Mouse (Mus musculus) kidney, adult 8-10 months (tissue): ENCODE data around the gene Ddx25.
A peak's percentile ranks its signal among the peaks of the same experiment; 100 is the strongest.

Experiments
- DNase-seq, 2 experiments: peaks; one replicate each; pipeline ENCODE4 v3.0.0; 2022

Ddx25 gene

DNA sequence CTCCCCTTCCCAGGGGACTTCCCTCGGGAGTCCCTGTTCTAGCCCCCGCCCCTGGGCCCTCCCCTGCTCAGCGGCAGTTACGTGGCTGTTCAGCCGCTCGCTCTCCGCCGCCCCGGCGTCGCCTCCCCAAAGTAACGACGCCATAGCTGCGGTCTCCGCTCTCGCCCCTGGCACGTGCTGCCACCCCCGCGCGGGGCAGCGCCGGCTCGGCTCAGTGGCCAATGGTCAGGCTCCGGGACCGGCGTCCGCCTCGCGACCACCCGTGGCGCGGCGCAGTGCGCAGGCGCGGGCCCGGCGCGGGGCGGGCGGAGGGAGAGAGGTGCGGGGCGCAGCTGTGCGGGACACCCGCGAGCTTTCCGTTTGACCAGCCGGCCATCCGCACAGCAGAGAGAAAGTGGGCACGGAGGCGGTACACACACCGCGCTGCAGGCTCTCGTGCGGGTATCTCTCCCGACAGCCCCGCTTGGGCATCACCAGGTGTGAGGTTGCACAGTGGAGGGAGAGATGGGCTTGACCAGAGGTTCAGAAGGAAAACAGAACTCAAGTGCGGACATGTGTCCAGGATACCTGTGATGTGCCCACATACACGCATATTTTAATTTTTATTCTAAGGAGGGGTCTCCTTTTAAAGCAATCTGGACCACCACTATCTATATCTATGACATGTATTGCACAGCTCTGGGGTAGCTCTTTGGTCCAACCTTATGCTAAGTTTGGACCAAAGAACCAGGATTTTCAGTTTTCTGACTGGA, at the start of gene Ddx25, which contains the start of gene Pus3:
TSS of gene Ddx25 (minus strand) at position 272 of the 752 bp plus-strand sequence.
TSS of gene Pus3 (plus strand) at position 339 of the 752 bp plus-strand sequence.
- DNase-seq = no peak

DNA sequence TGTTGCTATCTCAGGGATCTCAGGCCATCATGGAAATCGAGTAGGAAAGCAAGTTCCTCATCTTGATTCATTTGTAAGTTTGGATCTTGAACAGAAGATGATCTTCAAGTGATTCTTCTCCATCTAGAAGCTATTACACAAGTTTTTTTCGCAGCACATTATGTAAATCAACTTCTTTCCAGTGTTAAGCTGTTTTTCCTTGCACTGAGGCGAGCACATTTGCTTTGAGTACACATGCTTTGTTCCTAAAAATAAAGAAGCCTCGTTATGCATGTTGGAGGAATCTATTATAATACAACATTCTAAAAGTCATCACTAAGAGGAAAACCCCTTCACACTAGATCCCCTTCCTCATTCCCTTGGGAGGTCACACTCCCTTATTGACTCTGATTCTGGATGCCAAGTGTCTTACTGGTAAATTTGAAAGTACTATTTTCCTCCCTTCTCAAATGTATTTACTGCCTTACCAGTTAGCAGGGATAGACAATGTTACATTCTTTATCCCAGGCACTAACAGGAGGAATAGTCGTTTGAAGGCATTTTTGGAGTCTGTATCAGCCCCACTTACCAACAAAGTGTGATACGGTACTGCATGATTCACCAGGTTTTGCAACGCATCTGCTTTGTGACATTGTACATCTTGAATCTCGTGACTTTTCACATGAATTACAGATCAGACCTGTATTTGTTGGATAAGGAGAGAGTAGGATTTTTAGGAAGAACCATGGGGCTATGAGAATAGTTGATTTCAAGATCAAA, 49.5 kb upstream of the Ddx25 start:
- no peak for DNase-seq

- DNase-seq = peak in 1 of 2 experiments; percentile 57
These were observed 34.6 kb upstream of the Ddx25 start for GRCm38 (mm10) chr9:35592903-35593302.

GRCm38 (mm10) chr9:35587674-35588073, 29.3 kb upstream of the Ddx25 start:
- DNase-seq = no peak

DNA sequence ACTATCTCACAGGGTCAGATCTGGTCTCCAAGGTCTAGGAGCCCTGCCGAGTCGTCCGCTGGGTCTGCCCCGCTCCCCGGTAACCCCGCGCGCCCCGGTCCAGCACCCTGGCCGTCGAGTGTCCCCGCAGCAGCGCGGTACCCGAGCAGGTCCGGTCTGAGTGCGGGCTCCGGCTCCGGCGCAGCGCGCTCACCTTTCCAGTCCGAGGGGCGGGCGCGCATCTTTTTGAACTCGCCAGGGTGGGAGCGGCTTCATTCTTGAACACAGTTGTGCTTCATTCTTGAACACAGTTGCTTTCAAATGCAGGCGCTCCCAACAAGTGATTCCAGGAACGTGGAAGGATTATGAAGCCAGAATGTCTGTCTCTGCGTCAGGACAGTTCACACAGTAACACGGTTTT, 16.1 kb upstream of the Ddx25 start:
- no peak for DNase-seq

DNA sequence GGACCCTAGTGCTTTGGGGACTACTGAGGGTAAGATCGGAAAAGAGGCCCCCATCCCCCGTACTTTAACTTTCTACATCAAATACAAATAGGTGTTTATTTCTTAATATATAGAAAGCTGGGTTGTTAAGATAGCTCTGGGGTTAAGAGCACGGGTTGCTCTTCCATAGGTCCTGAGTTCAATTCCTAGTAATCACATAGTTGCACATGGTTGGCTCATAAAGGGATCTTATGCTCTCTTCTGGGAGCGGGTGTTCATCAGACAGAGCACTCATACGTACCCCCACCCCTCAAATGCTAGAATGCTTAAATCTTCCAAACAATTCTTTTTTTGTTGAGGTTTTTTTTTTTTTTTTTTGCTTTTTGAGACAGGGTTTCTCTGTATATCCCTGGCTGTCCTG, 12.3 kb upstream of the Ddx25 start:
- DNase-seq = no peak

- peak; percentile 95 to 96 for DNase-seq
These were observed 11.5 kb upstream of the Ddx25 start, which contains the start of the genes Pate2 and Hyls1 for GRCm38 (mm10) chr9:35569571-35570534. Gene Pate2 (plus strand): TSS chr9:35570284. Gene Hyls1 (minus strand): TSS chr9:35570398.

DNA sequence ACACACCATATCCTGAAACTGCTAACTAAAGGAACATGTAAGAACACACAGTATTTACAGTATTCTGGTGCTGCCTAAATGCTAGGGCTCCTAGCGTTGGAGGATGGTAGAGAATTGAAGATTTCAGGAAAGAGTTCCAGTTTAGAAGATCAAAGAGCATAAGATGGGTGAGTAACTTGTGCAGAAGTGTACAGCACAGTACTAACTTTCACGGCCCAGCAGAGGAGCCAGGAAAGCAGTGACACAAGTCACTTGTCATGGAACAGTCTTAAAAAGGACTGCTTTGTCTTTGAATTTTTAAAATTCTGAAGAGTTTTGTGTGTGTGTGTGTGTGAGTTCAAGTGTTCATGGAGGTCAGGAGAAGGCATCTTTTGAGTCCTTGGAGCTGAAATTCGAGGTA, 9.7 kb upstream of the Ddx25 start:
- no peak for DNase-seq

GRCm38 (mm10) chr9:35564536-35565240, 6.4 kb upstream of the Ddx25 start:
- no peak for DNase-seq

GRCm38 (mm10) chr9:35561583-35561982, 3.3 kb upstream of the Ddx25 start:
- no peak for DNase-seq

- no peak for DNase-seq
These were observed 2.7 kb upstream of the Ddx25 start for GRCm38 (mm10) chr9:35561076-35561475.

DNA sequence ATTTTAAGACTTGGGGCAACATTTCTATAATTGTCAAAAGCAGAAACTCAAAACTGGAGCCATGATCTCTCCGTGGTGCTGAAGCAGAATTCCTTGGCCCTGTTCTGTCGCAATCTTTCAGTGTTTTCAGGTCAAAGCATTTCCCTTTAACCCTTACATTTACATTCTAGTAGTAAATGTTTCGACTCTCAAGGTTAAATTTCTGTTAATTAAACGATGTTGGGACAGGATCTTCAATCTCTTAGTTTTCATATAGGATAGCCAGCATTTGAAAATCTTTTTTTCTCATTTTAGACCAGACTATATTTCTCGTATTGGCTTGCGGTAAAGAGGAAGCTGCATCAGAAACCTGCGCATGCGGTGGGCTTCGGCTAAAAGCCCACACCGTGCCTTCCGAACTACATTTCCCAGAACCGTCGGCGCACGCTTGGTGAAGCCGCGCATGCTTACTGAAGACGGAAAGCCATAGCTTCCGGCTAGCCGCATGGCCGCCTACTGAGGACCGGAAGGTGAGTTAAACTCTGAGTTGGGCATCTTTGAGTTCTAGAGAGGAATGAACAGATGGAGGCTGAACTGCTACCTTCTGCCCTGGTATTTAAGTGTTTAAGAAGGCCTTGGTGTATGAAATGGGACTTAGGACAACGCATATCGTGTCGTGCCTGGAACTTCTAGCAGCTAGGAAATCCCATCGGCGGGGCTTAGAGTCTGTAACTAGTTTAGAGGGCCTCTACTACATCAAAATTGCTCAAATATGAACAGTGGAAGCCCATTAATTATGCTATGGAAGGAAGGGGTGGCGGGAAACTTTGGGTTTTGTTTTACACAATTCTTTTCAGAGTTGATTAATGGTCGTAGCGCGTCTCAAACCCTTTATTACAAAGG, 922 bp upstream of the Ddx25 start:
- DNase-seq = peak; percentile 68 to 77

GRCm38 (mm10) chr9:35556494-35557102, 1.7 kb downstream of the Ddx25 start:
- no peak for DNase-seq

DNA sequence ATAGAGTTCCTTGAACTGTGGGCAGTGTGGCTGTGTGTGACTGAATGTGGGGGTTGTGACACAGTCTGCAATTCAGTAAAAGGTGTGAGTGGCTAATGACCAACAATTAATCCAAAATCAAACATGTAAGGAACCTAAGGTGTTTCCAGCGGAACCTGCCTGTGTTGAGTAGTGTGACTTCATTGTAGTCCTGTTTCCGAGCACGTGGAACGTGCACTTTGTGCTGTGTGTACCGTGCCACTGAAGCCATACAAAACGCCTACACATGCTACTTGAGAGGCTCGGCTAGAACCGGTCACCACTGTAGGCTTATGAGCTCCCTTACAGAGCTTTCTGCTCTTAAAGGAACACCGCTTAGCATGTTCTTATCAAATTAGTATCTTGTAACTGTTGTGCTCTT, 9.9 kb downstream of the Ddx25 start:
- DNase-seq = no peak

DNA sequence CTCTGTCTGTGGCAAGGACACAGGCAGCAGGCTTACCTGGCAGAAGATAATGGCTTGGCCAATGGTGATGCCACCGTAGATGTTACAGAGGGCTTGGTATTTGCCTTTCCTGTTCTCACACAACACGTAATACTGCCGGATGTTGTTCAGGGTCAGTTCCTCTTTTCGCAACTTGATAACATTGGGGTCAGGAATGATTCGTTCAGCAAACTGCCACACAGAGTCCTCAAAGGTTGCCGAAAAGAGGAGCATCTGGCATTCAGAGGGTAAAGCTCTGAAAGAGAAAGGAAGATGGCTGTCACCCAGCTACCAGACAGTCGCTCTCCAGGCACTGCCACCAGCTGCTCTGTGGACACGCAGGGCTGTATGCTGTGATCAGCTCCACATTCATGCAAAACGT, 11.6 kb downstream of the Ddx25 start:
- no peak for DNase-seq

- DNase-seq = no peak
These were observed 12.6 kb downstream of the Ddx25 start for GRCm38 (mm10) chr9:35545704-35546103.

DNA sequence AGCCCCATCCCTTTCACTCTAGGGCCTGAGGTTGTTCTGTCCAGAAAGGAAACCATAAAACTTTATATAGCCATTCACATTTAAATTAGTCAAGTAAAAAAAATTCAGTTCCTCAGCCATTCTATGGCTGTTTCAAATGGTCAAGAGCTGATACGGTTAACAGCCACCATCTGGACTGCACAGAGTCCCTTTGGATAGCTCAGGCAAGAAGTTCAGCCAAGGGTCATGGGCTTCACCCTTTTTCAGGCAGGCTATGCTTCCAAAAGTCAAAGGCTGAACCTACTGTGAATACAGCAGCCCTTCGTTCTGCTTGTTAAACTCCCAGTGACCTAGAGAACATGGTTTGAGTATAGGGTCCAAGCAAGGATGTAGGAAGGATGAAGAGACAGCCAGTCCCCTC, 13.7 kb downstream of the Ddx25 start:
- no peak for DNase-seq

DNA sequence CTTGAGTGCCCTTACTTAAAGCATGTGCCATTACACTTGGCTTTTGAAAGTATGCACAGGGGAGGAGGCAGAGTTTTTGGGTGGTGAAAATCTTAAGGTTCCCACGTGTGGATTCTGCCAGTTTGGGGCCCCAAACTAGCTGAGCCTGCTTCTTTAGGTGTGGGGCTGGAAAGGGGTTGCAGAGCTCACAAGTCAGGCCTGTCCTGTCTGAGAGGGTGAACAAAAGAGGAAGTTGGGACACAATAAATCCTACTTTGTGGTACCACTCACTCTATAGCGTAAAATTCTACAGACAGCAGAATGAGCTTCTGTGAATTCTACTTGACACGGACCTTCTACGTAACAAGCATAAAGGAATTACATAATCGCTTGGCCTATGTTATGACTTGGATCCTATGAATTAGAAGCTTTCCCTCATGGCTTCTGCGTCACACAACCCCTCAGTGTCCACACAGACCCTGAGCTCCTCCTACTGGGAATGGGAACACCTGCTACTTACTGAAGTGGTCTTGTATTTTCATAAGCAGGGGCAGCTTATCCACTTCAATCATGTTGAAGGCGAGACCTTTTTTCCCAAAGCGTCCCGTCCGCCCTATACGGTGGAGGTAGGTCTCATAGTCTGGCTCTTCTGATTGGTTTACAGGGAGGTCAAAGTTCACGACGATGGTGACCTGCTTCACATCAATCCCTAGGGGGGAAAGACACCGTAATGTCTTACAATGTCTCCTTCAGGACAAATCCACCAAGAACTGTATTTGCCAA, 15.0 kb downstream of the Ddx25 start:
- no peak for DNase-seq

- no peak for DNase-seq
These were observed 16.4 kb downstream of the Ddx25 start for GRCm38 (mm10) chr9:35541941-35542340.

DNA sequence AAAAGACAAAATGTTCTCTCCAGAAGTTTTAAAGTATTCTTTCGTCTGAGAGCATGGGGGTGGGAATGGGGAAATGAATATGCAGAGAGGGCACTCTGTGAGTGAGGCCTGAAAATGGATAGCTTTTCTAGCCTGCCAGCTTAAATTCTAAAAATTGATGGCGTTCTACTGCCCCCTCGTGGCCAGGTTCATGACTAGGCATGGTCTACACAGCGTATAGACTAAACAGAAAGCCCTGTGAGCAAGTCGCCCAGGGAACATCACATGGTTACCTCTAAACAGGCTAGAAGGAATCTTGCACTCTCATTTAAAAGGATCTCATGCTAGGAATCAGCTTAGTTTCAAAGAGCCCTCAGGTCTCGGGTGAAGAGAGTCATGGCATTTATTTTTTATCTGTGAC, 16.8 kb downstream of the Ddx25 start:
- peak; percentile 39 to 77 for DNase-seq
